Mouse (Mus musculus) kidney, embryonic 16.5 days (tissue): ENCODE measurements around the gene Cntnap2. TPM values are rescaled to one million over a fixed set of nuclear protein-coding genes. Genes with fewer than 3 reads are reported as not detected.

Source experiments
- ATAC-seq: fragments of 200-750 bp; cut with Nextera tagmentation; 2 replicates; pipeline ENCODE4 v1.8.0; 2017; ENCODE audit warnings: moderate TSS enrichment; ENCODE audit not compliant: low FRiP score, low TSS enrichment
- H3K27ac ChIP-seq: fragments of 300-500 bp; sonication (generic); 2 replicates; pipeline ENCODE4 v1.5.1; 2014; ENCODE audit warnings: low read length
- H3K27me3 ChIP-seq: fragments of 300-500 bp; sonication (generic); 2 replicates; pipeline ENCODE4 v1.6.1; 2014; ENCODE audit warnings: low read length, control low read depth, mixed read lengths; ENCODE audit not compliant: insufficient read depth
- H3K36me3 ChIP-seq: fragments of 300-500 bp; sonication (generic); 2 replicates; pipeline ENCODE4 v1.6.1; 2014; ENCODE audit warnings: low read length, control low read depth, mixed read lengths; ENCODE audit not compliant: insufficient read depth
- H3K4me1 ChIP-seq: fragments of 300-500 bp; sonication (generic); 2 replicates; pipeline ENCODE4 v1.6.1; 2014; ENCODE audit warnings: low read length, control low read depth, mixed read lengths; ENCODE audit not compliant: insufficient read depth
- H3K4me2 ChIP-seq: fragments of 300-500 bp; sonication (generic); replicated peaks from 2 replicates; pipeline ENCODE4 v1.6.1; 2014; ENCODE audit warnings: low read depth, low read length
- H3K4me3 ChIP-seq: fragments of 300-500 bp; sonication (generic); 2 replicates; pipeline ENCODE4 v1.5.1; 2014; ENCODE audit warnings: mild to moderate bottlenecking, low read length
- H3K9ac ChIP-seq: fragments of 300-500 bp; sonication (generic); replicated peaks from 2 replicates; pipeline ENCODE4 v1.6.1; 2014; ENCODE audit warnings: low read length
- H3K9me3 ChIP-seq: fragments of 300-500 bp; sonication (generic); 2 replicates; pipeline ENCODE4 v1.6.1; 2016; ENCODE audit warnings: low read length, control low read depth
- WGBS: fragments of 180-500 bp; shearing (Covaris S2); extraction: QIAGEN DNeasy Blood & Tissue Kit; methylation state at CpG from one replicate; pipeline ENCODE4 v1.1.7; 2014; 5-methylcytosine and 5-hydroxymethylcytosine counted together
- polyA plus RNA-seq: library from polyadenylated mRNA; unstranded; fragments of >200 nt; fragmentation: Nextera tagmentation; extraction: Ambion mirVana; gene quantifications from 2 replicates; pipeline ENCODE4 v1.2.1, GENCODE M21; 2015

The Cntnap2 gene
- polyA plus RNA-seq, 1 experiment from 2014 or later = 2.2 TPM

DNA sequence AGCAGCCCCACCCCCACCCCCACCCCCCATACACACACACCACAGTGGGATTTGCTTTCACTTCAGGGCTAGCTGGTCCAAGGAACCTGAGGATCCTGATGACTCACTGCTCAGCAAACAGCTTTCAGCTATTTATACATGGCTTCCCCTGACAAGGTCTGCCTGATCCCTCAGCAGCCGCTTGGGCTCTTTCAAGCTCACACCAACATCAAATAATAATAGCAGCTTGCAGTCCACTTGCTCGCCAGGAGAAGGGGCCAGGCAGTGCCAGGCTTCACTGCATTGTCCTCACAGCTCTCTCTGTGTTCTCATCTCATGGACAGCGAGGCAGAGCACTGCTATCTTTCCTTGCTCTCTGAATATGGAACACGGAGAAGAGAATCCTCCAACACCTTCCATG lies 2273.9 kb downstream of the Cntnap2 start:
- H3K36me3 ChIP-seq = no peaks in the 10 kb centered on the region
- no peak overlapping the region for H3K4me2 ChIP-seq
- H3K4me3 ChIP-seq = no peak overlapping the region
- H3K9ac ChIP-seq = no peak overlapping the region
- H3K9me3 ChIP-seq = no peaks in the 10 kb centered on the region
- H3K27me3 ChIP-seq = no peaks in the 10 kb centered on the region
- WGBS = 56% methylated on average over 4 of the region's 4 CpGs
- no peak for ATAC-seq
- no peaks in the 10 kb centered on the region for H3K4me1 ChIP-seq
- no peak overlapping the region for H3K27ac ChIP-seq

DNA sequence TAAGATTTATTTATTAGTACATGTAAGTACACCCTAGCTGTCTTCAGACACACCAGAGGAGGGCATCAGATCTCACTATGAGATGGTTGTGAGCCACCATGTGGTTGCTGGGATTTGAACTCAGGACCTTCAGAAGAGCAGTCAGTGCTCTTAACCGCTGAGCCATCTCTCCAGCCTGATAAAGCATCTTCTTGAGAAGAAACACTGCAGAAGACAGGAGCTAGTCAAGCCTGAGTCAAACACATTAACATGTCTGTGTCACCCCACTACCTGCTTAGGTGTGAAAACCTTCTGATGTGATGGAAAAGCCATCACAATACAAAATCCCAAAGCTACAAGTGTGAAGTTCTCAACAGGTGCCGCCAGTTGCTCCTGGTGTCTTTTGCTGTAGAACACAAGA lies 2275.2 kb downstream of the Cntnap2 start:
- no peaks in the 10 kb centered on the region for H3K4me1 ChIP-seq
- no peaks in the 10 kb centered on the region for H3K9me3 ChIP-seq
- H3K36me3 ChIP-seq = no peaks in the 10 kb centered on the region
- H3K9ac ChIP-seq = no peak overlapping the region
- no peak overlapping the region for H3K4me3 ChIP-seq
- WGBS = 94% methylated on average over 2 of the region's 2 CpGs
- H3K4me2 ChIP-seq = no peak overlapping the region
- H3K27me3 ChIP-seq = no peaks in the 10 kb centered on the region
- no peak overlapping the region for H3K27ac ChIP-seq
- ATAC-seq = no peak

DNA sequence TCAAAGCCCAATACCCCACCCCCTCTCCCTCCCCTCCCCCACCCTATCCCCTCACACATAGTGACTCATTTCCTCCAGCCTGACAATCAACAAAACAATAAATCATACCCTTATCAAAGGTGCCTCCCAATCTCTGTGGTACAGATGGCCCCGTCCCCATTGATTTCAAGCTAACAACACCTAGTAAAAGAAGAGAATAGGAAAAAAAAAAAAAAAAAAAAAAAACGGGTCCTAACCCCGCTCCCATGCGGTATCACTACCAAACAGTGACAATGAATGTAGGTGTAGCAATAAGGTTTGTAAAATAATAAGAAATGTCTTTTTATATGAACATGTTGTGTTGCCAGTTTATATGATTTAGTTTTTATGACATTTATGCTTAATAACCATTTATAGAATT lies 2278.1 kb downstream of the Cntnap2 start:
- no peak for ATAC-seq
- Histone ChIP-seq H3K4me2 (no peak overlapping the region), H3K36me3 (no peaks in the 10 kb centered on the region), H3K4me3 (no peak overlapping the region), H3K4me1 (0 out of 2 replicates have a peak, but pooled peaks cover 10% of the 10 kb centered on the region), H3K27me3 (no peaks in the 10 kb centered on the region), H3K27ac (no peak overlapping the region), H3K9ac (no peak overlapping the region), H3K9me3 (no peaks in the 10 kb centered on the region)
- 76% methylated on average over 4 of the region's 4 CpGs for WGBS

DNA sequence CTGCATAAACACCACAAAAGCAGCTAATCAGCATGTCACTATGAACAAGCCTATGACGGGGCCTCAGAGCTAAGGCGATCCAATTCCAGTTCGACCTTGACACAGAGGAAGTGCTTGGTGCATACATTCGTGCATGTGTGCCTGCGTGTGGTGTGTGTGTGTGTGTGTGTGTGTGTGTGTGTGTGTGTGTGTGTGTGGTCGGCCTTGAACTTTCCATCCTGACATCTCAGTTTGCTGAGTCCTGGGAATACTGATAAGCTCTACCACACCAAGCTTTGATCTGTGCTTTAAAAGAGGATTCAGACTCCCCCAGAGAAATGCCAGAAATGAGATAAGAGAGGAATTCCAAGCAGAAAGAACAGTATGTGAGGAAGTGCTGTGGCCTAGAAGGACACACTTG lies 2279.0 kb downstream of the Cntnap2 start:
- no peak overlapping the region for H3K4me3 ChIP-seq
- no peaks in the 10 kb centered on the region for H3K27me3 ChIP-seq
- H3K27ac ChIP-seq = no peak overlapping the region
- no peak overlapping the region for H3K4me2 ChIP-seq
- H3K9ac ChIP-seq = no peak overlapping the region
- 0 out of 2 replicates have a peak, but pooled peaks cover 10% of the 10 kb centered on the region for H3K4me1 ChIP-seq
- no peaks in the 10 kb centered on the region for H3K36me3 ChIP-seq
- 70% methylated on average over 6 of the region's 6 CpGs for WGBS
- ATAC-seq = no peak
- no peaks in the 10 kb centered on the region for H3K9me3 ChIP-seq

DNA sequence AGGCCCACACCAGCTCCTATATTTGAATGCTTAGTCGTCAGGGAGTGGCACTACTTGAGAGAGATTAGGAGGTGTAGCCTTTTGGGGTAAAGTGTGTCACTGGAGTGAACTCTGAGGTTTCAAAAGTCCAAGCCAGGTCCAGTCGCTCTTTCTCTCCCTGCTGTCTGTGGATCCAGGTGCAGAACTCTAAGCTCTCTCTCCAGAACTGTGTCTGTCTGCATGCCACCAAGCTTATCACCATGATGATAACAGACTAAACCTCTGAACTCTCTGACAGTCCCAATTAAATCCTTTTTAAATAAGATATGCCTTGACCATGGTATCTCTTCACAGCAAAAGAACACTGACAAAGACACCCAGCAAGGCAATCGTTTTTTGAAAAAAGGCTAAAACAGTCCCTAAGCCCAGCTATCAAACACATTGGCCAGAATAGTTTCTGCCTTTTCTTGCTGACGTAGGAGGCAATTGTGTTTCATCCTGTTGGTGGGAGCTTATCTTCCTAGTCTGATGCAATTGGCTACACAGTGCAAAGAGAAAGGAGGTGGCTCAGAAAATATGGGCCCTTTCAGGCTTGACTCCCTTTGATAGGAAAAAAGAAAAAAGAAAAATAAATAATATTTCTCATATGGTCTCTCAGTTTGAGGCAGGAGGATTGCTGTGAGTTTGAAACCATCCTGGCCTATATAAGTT lies 2281.8 kb downstream of the Cntnap2 start:
- H3K27me3 ChIP-seq = no peaks in the 10 kb centered on the region
- 76% methylated on average over 4 of the region's 4 CpGs for WGBS
- no peaks in the 10 kb centered on the region for H3K9me3 ChIP-seq
- H3K36me3 ChIP-seq = no peaks in the 10 kb centered on the region
- 0 out of 2 replicates have a peak, but pooled peaks have one; percentile 20 for ATAC-seq
- H3K4me2 ChIP-seq = no peak overlapping the region
- H3K4me3 ChIP-seq = no peak overlapping the region
- no peak overlapping the region for H3K9ac ChIP-seq
- H3K27ac ChIP-seq = peak overlapping the region; percentile 85
- 0 out of 2 replicates have a peak, but pooled peaks cover 10% of the 10 kb centered on the region for H3K4me1 ChIP-seq

DNA sequence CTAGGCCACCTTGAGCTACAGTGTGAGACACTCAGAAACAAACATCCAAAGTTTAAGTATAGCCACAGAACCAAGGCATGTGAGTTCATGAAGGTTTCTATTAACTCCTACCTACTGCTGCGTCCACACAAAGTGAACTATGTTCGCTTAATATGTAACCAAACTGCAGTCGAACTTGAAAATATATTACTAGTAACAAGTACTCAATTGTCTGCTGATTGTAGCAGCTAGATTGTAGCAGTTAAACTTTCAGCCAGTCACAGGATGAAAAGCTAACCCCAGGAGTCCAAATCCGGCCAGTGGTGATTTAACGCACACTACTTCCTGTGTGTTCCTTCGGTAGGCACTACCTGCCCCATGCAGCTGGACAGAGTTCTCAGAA lies 2282.3 kb downstream of the Cntnap2 start:
- H3K4me1 ChIP-seq = 0 out of 2 replicates have a peak, but pooled peaks cover 10% of the 10 kb centered on the region
- no peak overlapping the region for H3K4me2 ChIP-seq
- H3K27ac ChIP-seq = peak overlapping the region; percentile 85
- no peaks in the 10 kb centered on the region for H3K9me3 ChIP-seq
- no peak overlapping the region for H3K9ac ChIP-seq
- no peaks in the 10 kb centered on the region for H3K27me3 ChIP-seq
- H3K36me3 ChIP-seq = no peaks in the 10 kb centered on the region
- peak; percentile 91 for ATAC-seq
- H3K4me3 ChIP-seq = no peak overlapping the region
- 42% methylated on average over 6 of the region's 6 CpGs for WGBS

DNA sequence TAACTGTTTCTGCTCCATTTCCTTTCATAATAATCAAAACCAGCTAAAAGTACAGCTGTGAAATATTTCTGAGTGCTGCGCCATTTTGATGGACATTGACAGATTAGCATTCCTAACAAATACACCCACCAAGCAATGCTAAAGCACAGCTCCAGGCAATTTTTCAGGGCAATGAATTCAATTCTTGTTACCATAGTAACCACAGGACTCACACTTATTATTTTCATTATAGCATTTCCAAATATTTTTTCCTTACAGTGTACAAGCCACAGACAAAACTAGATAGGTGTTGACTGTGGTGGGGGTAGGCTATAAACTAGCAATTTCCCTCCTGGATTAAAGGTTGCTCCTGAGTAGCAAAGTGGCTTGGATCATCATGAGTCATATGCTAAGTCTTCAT lies 2284.1 kb downstream of the Cntnap2 start:
- no peak for ATAC-seq
- no peaks in the 10 kb centered on the region for H3K9me3 ChIP-seq
- H3K27me3 ChIP-seq = no peaks in the 10 kb centered on the region
- WGBS = 90% methylated on average over 1 of the region's 1 CpGs
- H3K4me1 ChIP-seq = 0 out of 2 replicates have a peak, but pooled peaks cover 10% of the 10 kb centered on the region
- no peak overlapping the region for H3K9ac ChIP-seq
- H3K27ac ChIP-seq = no peak overlapping the region
- H3K4me2 ChIP-seq = no peak overlapping the region
- H3K4me3 ChIP-seq = no peak overlapping the region
- no peaks in the 10 kb centered on the region for H3K36me3 ChIP-seq

DNA sequence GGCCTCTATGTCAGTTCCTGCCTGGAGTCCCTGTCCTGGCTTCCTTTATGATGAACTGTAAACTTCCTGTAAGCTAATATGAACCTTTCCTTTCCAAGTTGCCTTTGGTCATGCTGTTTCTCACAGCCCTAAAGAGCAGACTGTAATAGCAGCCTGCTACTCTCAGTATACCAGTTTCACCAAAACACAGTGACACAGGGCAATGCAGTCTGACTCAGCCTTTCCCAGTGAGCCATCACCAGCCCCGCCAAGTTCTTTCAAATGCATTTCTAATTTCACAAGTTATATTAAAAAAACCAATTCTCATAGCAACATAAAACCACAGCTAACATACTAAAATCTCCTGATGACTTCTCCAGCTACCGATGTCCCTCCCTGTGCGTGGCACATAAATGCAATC lies 2285.5 kb downstream of the Cntnap2 start:
- Histone ChIP-seq H3K27me3 (no peaks in the 10 kb centered on the region), H3K9me3 (no peaks in the 10 kb centered on the region)
- no peak for ATAC-seq

DNA sequence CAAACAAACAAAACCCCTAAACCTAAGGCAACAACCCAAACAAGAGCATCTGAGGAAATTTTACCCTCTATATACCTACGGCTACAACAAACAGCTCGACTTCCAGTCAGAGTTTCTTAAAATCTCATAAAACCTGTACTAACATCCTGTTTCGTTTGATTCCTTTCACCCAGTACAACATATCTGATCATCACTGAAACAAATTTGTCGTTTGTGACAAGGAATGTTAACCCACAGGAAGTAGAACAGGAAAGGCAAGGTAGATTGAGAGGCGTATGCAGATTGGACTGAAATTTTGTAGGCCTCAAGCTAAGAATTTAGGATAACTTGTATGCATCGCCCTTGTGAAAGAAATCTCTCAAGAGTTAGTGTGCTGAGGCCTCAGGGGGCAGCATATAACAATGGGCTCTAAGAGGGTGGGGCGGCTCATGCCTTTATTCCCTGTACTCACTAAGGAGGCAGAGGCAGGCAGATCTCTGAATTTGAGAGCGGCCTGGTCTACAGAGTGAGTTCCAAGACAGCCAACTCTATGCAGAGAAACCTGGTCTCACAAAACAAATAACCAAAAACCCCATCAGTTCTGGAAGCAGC lies 2291.0 kb downstream of the Cntnap2 start:
- Histone ChIP-seq H3K4me2 (no peak overlapping the region), H3K9me3 (no peaks in the 10 kb centered on the region), H3K4me3 (no peak overlapping the region), H3K9ac (no peak overlapping the region), H3K4me1 (no peaks in the 10 kb centered on the region), H3K27me3 (no peaks in the 10 kb centered on the region), H3K27ac (no peak overlapping the region), H3K36me3 (no peaks in the 10 kb centered on the region)
- 84% methylated on average over 8 of the region's 8 CpGs for WGBS
- ATAC-seq = no peak

More for the DNA sequence above, 2285.5 kb downstream of the Cntnap2 start:
- Histone ChIP-seq H3K36me3 (no peaks in the 10 kb centered on the region), H3K4me2 (no peak overlapping the region), H3K27ac (no peak overlapping the region), H3K4me3 (no peak overlapping the region), H3K9ac (no peak overlapping the region), H3K4me1 (0 out of 2 replicates have a peak, but pooled peaks cover 10% of the 10 kb centered on the region)
- 76% methylated on average over 3 of the region's 3 CpGs for WGBS
